Mouse (Mus musculus): ENCODE results near the gene Cd300lb. TPM values are rescaled to one million over a fixed set of nuclear protein-coding genes. Genes with fewer than 3 reads are reported as not detected.
"Not testable (repeated sequence)": the region's sequence is repeated elsewhere in the genome, so short reads cannot be mapped to it uniquely, and the experiment has no call there.

The Cd300lb gene
- polyA plus RNA-seq, 1 experiment = 17.5 TPM

DNA sequence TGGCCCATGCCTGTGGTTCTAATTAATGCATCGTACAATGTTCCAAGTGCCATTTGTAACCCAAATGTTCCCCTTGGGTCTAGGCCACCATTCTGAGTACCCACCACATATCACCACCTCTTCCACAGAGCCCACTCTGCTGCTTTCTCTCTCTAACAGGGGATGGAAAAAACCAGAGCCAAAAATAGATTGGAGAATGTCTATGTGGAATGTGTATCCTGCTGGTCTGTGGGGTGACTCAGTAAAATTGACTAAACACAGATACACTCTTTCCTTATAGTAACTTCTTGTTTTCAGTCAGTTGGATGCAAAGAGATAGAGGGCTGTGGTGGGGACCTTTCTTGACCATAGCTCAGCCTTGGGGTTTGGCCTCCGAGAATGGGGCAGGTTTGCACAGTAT, 4.6 kb downstream of the Cd300lb start:
- no peak overlapping the region for H3K27ac ChIP-seq (ENCODE audit: control insufficient read depth, insufficient read depth, low read depth, low read length, poor library complexity)
- H3K4me3 ChIP-seq (replicated peaks; ENCODE audit: control insufficient read depth, low read depth, low read length) = no peak overlapping the region
- peaks cover 7% of the 10 kb centered on the region; the same call in 1 of the 2 replicates for H3K4me1 ChIP-seq (ENCODE audit: control insufficient read depth, insufficient read depth, low read length)
- 51% methylated on average over 2 of the region's 2 CpGs for WGBS
- TF ChIP-seq POLR2A (IDR thresholded peaks at IDR 0.05; ENCODE audit: borderline replicate concordance, control insufficient read depth, low read depth, low read length) = no peak
- no peak for TF ChIP-seq CTCF (IDR thresholded peaks at IDR 0.05; ENCODE audit: control insufficient read depth, insufficient read depth, low read length)

DNA sequence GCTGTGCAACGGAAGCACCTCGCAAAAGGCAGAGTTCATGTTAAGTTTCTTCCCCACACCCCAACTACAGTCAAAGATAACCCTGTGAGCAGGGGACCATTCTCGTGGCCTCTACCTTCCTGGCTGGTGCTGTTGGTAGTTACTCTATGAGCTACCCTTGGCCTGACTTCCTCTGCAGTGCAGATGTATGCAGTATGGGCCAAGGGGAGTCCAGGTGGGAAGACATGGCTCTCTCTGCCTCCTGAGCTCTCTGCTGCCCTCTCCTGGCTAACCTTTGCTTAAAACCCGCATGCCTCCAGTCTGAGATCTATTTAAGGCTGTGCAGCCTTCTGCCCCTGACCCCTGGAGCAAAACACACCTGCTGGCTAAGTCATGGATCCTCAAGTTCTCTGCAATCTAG, 10.2 kb downstream of the Cd300lb start:
- Histone ChIP-seq H3K27ac (ENCODE audit: control insufficient read depth, insufficient read depth, low read depth, low read length, poor library complexity) (no peak overlapping the region), H3K4me3 (replicated peaks; ENCODE audit: control insufficient read depth, low read depth, low read length) (no peak overlapping the region), H3K4me1 (ENCODE audit: control insufficient read depth, insufficient read depth, low read length) (peaks cover 3% of the 10 kb centered on the region; the same call in 1 of the 2 replicates)
- WGBS = 64% methylated on average over 4 of the region's 4 CpGs
- TF ChIP-seq CTCF (IDR thresholded peaks at IDR 0.05; ENCODE audit: control insufficient read depth, insufficient read depth, low read length) = peak; percentile 85
- no peak for TF ChIP-seq POLR2A (IDR thresholded peaks at IDR 0.05; ENCODE audit: borderline replicate concordance, control insufficient read depth, low read depth, low read length)

DNA sequence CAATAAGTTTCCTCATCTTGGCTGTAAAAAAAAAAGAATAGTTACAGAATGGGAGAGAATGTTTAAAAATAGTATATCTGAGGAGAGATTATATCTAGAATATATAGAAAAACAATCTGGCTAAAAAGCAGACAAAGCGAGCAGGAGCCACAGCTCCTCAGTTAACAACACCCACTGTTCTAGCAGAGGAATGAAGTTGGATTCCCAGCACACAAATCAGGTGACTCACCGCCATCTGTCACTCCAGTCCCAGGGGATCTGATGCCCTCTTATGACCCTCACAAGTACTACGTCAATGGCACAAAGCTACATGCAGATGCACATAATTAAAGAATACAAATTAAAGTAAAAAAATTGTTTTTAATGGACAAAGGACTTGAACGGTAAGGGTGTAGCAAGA, 11.7 kb downstream of the Cd300lb start:
- TF ChIP-seq CTCF (IDR thresholded peaks at IDR 0.05; ENCODE audit: control insufficient read depth, insufficient read depth, low read length) = no peak
- no peak for TF ChIP-seq POLR2A (IDR thresholded peaks at IDR 0.05; ENCODE audit: borderline replicate concordance, control insufficient read depth, low read depth, low read length)
- Histone ChIP-seq H3K4me3 (replicated peaks; ENCODE audit: control insufficient read depth, low read depth, low read length) (no peak overlapping the region), H3K27ac (ENCODE audit: control insufficient read depth, insufficient read depth, low read depth, low read length, poor library complexity) (no peak overlapping the region), H3K4me1 (ENCODE audit: control insufficient read depth, insufficient read depth, low read length) (peaks cover 1% of the 10 kb centered on the region; the same call in 1 of the 2 replicates)
- WGBS = 81% methylated on average over 4 of the region's 4 CpGs

DNA sequence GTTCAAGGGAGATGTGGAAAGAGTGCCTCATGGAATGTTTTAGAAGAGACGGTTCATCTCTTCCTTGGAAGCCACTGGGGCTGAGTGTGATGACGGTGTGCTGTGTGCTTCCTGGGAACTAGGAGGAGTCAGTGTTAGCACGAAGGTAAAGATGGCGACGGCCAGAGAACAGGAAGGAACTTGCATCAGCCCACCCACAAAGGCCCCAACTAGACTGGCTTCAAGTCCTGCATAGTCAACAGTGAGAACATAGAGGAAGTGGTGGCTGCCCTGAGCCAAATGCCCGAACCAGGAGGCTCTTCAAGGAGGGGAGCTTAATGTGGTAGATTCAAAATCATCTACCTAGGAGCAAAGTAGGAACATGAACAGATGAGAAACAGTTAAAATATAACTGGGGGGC, 17.1 kb downstream of the Cd300lb start:
- Histone ChIP-seq H3K4me1 (ENCODE audit: control insufficient read depth, insufficient read depth, low read length) (peaks cover 8% of the 10 kb centered on the region), H3K27ac (ENCODE audit: control insufficient read depth, insufficient read depth, low read depth, low read length, poor library complexity) (peak overlapping the region; percentile 85), H3K4me3 (replicated peaks; ENCODE audit: control insufficient read depth, low read depth, low read length) (no peak overlapping the region)
- WGBS = 15% methylated on average over 6 of the region's 6 CpGs
- TF ChIP-seq CTCF (IDR thresholded peaks at IDR 0.05; ENCODE audit: control insufficient read depth, insufficient read depth, low read length) (no peak), POLR2A (IDR thresholded peaks at IDR 0.05; ENCODE audit: borderline replicate concordance, control insufficient read depth, low read depth, low read length) (no peak)

DNA sequence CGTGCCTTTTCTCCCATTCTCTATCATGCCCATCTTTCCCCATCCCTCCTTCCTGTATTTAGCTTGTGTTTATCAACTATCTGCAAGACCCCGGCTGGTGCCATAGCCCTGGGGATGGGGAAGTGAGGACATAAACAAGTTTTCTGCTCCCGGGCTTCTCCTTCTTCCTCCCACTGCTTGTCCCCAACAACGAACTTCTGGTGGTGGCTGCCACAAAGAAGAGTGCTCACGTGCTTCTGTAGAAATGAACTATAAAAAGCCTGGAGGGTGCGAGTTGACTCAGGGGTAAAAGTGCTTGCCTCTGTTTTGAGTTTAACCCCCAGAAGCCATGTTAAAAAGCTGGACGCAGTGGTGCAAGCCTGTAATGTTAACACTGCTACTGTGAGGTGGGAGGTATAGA, 19.2 kb downstream of the Cd300lb start:
- Histone ChIP-seq H3K4me1 (ENCODE audit: control insufficient read depth, insufficient read depth, low read length) (peaks cover 8% of the 10 kb centered on the region), H3K27ac (ENCODE audit: control insufficient read depth, insufficient read depth, low read depth, low read length, poor library complexity) (peak overlapping the region; percentile 64), H3K4me3 (replicated peaks; ENCODE audit: control insufficient read depth, low read depth, low read length) (no peak overlapping the region)
- WGBS = 3% methylated on average over 7 of the region's 7 CpGs
- TF ChIP-seq CTCF (IDR thresholded peaks at IDR 0.05; ENCODE audit: control insufficient read depth, insufficient read depth, low read length) (no peak), POLR2A (IDR thresholded peaks at IDR 0.05; ENCODE audit: borderline replicate concordance, control insufficient read depth, low read depth, low read length) (no peak)

DNA sequence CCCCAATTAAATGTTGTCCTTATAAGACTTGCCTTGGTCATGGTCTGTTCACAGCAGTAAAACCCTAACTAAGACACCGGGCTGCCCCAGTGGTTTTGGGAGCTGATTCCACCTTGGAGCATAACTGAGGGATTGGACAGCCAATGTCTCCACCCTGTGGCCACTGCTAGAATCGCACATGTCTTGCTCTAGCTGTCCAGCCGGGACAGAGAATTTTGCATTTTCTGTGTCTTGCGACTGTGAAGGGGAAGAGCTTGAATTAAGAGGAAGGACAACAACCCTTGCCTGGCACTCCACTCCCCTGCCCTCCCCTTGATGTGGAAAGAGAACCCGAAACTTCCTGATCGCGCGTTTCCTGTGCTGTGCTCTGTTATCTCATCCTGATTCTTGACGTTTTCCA, 21.3 kb downstream of the Cd300lb start:
- 2% methylated on average over 9 of the region's 9 CpGs for WGBS
- no peak overlapping the region; the same call in 1 of the 2 replicates for H3K27ac ChIP-seq (ENCODE audit: control insufficient read depth, insufficient read depth, low read depth, low read length, poor library complexity)
- peaks cover 11% of the 10 kb centered on the region for H3K4me1 ChIP-seq (ENCODE audit: control insufficient read depth, insufficient read depth, low read length)
- no peak for TF ChIP-seq POLR2A (IDR thresholded peaks at IDR 0.05; ENCODE audit: borderline replicate concordance, control insufficient read depth, low read depth, low read length)
- peak; percentile 90 for TF ChIP-seq CTCF (IDR thresholded peaks at IDR 0.05; ENCODE audit: control insufficient read depth, insufficient read depth, low read length)
- no peak overlapping the region for H3K4me3 ChIP-seq (replicated peaks; ENCODE audit: control insufficient read depth, low read depth, low read length)

DNA sequence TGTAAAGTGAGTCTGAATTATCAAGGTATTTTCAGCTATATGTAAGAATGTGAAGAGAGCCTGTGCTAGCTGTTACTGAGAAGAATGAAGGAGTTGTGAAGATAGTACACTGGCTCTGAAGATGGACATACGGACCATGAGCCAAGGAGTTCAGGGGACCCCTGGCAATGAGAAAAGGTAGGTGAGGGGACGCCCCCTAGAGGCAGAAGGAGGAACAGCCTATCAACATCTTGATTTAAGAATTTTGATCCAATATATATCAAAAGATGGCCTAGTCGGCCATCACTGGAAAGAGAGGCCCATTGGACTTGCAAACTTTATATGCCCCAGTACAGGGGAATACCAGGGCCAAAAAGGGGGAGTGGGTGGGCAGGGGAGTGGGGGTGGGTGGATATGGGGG, 24.6 kb downstream of the Cd300lb start:
- 38% methylated on average over 3 of the region's 3 CpGs for WGBS
- H3K4me1 ChIP-seq (ENCODE audit: control insufficient read depth, insufficient read depth, low read length) = peaks cover 11% of the 10 kb centered on the region
- H3K4me3 ChIP-seq (replicated peaks; ENCODE audit: control insufficient read depth, low read depth, low read length); H3K27ac ChIP-seq (ENCODE audit: control insufficient read depth, insufficient read depth, low read depth, low read length, poor library complexity): not testable (repeated sequence)
- peak; percentile 39; the same call in 1 of the 2 replicates for TF ChIP-seq CTCF (IDR thresholded peaks at IDR 0.05; ENCODE audit: control insufficient read depth, insufficient read depth, low read length)

DNA sequence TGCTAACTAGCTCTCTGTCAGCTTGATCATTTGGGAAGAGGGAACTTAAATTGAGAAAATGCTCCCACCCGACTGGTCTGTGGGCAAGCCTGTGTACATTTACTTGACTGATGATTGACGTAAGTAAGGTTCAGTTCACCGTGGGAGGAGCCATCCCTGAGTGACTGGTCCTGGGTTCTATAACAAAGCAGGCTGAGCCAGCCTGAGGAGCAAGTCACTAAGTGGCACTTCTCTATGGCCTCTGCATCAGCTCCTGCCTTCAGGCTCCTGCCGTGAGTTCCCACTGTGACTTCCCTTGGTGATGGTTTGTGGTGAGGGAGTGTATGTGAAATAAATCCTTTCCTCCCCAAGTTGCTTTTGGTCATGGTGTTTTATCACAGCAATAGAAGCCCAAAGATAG, 26.1 kb downstream of the Cd300lb start:
- Histone ChIP-seq H3K4me3 (replicated peaks; ENCODE audit: control insufficient read depth, low read depth, low read length) (no peak overlapping the region), H3K4me1 (ENCODE audit: control insufficient read depth, insufficient read depth, low read length) (peaks cover 7% of the 10 kb centered on the region; the same call in 1 of the 2 replicates), H3K27ac (ENCODE audit: control insufficient read depth, insufficient read depth, low read depth, low read length, poor library complexity) (peak overlapping the region; percentile 75)
- 4% methylated on average over 4 of the region's 4 CpGs for WGBS
- TF ChIP-seq CTCF (IDR thresholded peaks at IDR 0.05; ENCODE audit: control insufficient read depth, insufficient read depth, low read length) = no peak
- TF ChIP-seq POLR2A (IDR thresholded peaks at IDR 0.05; ENCODE audit: borderline replicate concordance, control insufficient read depth, low read depth, low read length) = no peak

DNA sequence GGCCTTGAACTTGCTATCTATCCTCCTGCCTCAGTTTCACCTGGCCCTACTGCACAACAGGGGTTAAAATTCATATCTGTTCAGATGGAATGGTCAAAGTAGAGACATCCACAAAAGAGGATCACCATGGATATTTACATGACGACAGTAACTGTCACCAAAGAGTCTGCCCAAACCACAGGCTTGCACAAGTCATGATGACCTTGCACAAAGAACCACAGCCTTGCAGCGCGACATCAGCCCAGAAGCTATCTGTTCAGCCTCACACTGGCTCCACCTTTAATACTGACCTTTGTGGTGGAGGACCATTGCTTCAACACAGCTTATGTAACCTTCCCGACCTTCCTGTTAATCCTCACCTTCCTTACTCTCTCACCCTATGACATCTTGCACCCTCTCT, 26.6 kb downstream of the Cd300lb start:
- peak overlapping the region; percentile 75; the same call in 1 of the 2 replicates for H3K27ac ChIP-seq (ENCODE audit: control insufficient read depth, insufficient read depth, low read depth, low read length, poor library complexity)
- 12% methylated on average over 4 of the region's 4 CpGs for WGBS
- peaks cover 7% of the 10 kb centered on the region; the same call in 1 of the 2 replicates for H3K4me1 ChIP-seq (ENCODE audit: control insufficient read depth, insufficient read depth, low read length)
- TF ChIP-seq CTCF (IDR thresholded peaks at IDR 0.05; ENCODE audit: control insufficient read depth, insufficient read depth, low read length) = no peak
- H3K4me3 ChIP-seq (replicated peaks; ENCODE audit: control insufficient read depth, low read depth, low read length) = no peak overlapping the region
